Mouse (Mus musculus) megakaryocyte, embryonic 14.5 days (primary cell): ENCODE data around the gene 2610507B11Rik. TPM values are rescaled to one million over a fixed set of nuclear protein-coding genes. Genes with fewer than 3 reads are reported as not detected.

Experiments used
- H3K27me3 ChIP-seq: replicated peaks from 2 replicates; pipeline ENCODE3; 2012; ENCODE audit warnings: inconsistent platforms
- H3K36me3 ChIP-seq: replicated peaks from 2 replicates; pipeline ENCODE3; 2012; ENCODE audit warnings: low read length, inconsistent platforms, mixed read lengths
- H3K4me1 ChIP-seq: 2 replicates; pipeline ENCODE4 v1.6.1; 2012; ENCODE audit warnings: inconsistent platforms
- H3K4me3 ChIP-seq: replicated peaks from 2 replicates; pipeline ENCODE3; 2012; ENCODE audit warnings: moderate library complexity, mild to moderate bottlenecking, inconsistent platforms
- H3K9me3 ChIP-seq: 2 replicates; pipeline ENCODE4 v1.6.1; 2012; ENCODE audit warnings: inconsistent platforms
- FLI1 ChIP-seq: IDR thresholded peaks from 2 replicates; pipeline ENCODE4 v1.6.1; 2012; ENCODE audit warnings: low read length, inconsistent platforms, mixed read lengths
- GATA1 ChIP-seq: IDR thresholded peaks from 3 replicates; pipeline ENCODE4 v1.6.1; 2012; ENCODE audit warnings: mixed read lengths, low read length, inconsistent platforms, borderline replicate concordance
- polyA plus RNA-seq: library from polyadenylated mRNA; stranded (reverse); fragments of >175 nt; gene quantifications from 2 replicates; pipeline ENCODE4 v1.2.3, GENCODE M21; 2012; ENCODE audit warnings: low replicate concordance; ENCODE audit not compliant: insufficient read depth

2610507B11Rik gene
- polyA plus RNA-seq, 1 experiment = 39.7 TPM

- Histone ChIP-seq H3K9me3 (peaks cover 4% of the 10 kb centered on the region; the same call in 1 of the 2 replicates), H3K36me3 (peaks cover 75% of the 10 kb centered on the region), H3K4me1 (peaks cover 27% of the 10 kb centered on the region), H3K4me3 (no peak overlapping the region), H3K27me3 (no peaks in the 10 kb centered on the region)
- TF ChIP-seq GATA1 (no peak), FLI1 (no peak)
Observed at GRCm38 (mm10) chr11:78333992-78334391, 72.4 kb downstream of the 2610507B11Rik start.

GRCm38 (mm10) chr11:78337040-78337439 is 75.5 kb downstream of the 2610507B11Rik start:
- TF ChIP-seq GATA1 (no peak), FLI1 (no peak)
- Histone ChIP-seq H3K27me3 (no peaks in the 10 kb centered on the region), H3K4me1 (peaks cover 26% of the 10 kb centered on the region), H3K9me3 (peaks cover 4% of the 10 kb centered on the region; the same call in 1 of the 2 replicates), H3K4me3 (no peak overlapping the region), H3K36me3 (peaks cover 93% of the 10 kb centered on the region)

Other genes with a start within 250 kb of the 2610507B11Rik start
- gene Dhrs13, start 229.5 kb upstream of the 2610507B11Rik start, polyA plus RNA-seq = 5.9 and 7.0 TPM in 2 replicates
- gene Flot2, start 223.8 kb upstream of the 2610507B11Rik start, polyA plus RNA-seq = 2.2 and 9.5 TPM in 2 replicates
- 1.6 TPM in 1 of 2 replicates, not detected in the other for gene Eral1, start 181.4 kb upstream of the 2610507B11Rik start, polyA plus RNA-seq
- 32.0 and 49.0 TPM in 2 replicates for gene Fam222b, start 167.1 kb upstream of the 2610507B11Rik start, polyA plus RNA-seq
- 4.8 and 6.3 TPM in 2 replicates for gene Traf4, start 96.2 kb upstream of the 2610507B11Rik start, polyA plus RNA-seq
- gene Nek8, start 85.1 kb upstream of the 2610507B11Rik start, polyA plus RNA-seq = 1.3 and 2.2 TPM in 2 replicates
- 35.9 and 67.9 TPM in 2 replicates for gene Tlcd1, start 85.0 kb upstream of the 2610507B11Rik start, polyA plus RNA-seq
- gene Rpl23a, start 78.2 kb upstream of the 2610507B11Rik start, polyA plus RNA-seq = 151 and 1,521 TPM in 2 replicates
- gene Rab34, start 73.3 kb upstream of the 2610507B11Rik start, polyA plus RNA-seq = 4.5 TPM in 1 of 2 replicates, not detected in the other
- 0.22 TPM in 1 of 2 replicates, not detected in the other for gene Proca1, start 68.4 kb upstream of the 2610507B11Rik start, polyA plus RNA-seq
- gene Sdf2, start 16.0 kb upstream of the 2610507B11Rik start, polyA plus RNA-seq = 13.1 and 13.3 TPM in 2 replicates
- gene Supt6, start 15.8 kb upstream of the 2610507B11Rik start, polyA plus RNA-seq = 95.6 and 155 TPM in 2 replicates
- not detected in 2 replicates for gene BC030499, start 29.1 kb downstream of the 2610507B11Rik start, polyA plus RNA-seq
- 16.9 and 30.9 TPM in 2 replicates for gene Spag5, start 39.8 kb downstream of the 2610507B11Rik start, polyA plus RNA-seq
- 25.1 and 40.6 TPM in 2 replicates for gene Aldoc, start 61.2 kb downstream of the 2610507B11Rik start, polyA plus RNA-seq
- 53.1 and 73.7 TPM in 2 replicates for gene Pigs, start 66.7 kb downstream of the 2610507B11Rik start, polyA plus RNA-seq
- 319 and 574 TPM in 2 replicates for gene Unc119, start 81.7 kb downstream of the 2610507B11Rik start, polyA plus RNA-seq
- not detected in 2 replicates for gene Foxn1, start 124.8 kb downstream of the 2610507B11Rik start, polyA plus RNA-seq
- gene Slc13a2, start 160.5 kb downstream of the 2610507B11Rik start, polyA plus RNA-seq = 0.07 TPM in 1 of 2 replicates, not detected in the other
- 0.18 TPM in 1 of 2 replicates, not detected in the other for gene Slc46a1, start 203.9 kb downstream of the 2610507B11Rik start, polyA plus RNA-seq
- 0.40 TPM in 1 of 2 replicates, not detected in the other for gene Sarm1, start 236.0 kb downstream of the 2610507B11Rik start, polyA plus RNA-seq
- not detected in 2 replicates for gene Vtn, start 237.3 kb downstream of the 2610507B11Rik start, polyA plus RNA-seq
- not detected in 2 replicates for gene Sebox, start 241.7 kb downstream of the 2610507B11Rik start, polyA plus RNA-seq